Mouse (Mus musculus) midbrain, embryonic 12.5 days (tissue): Measurements from ENCODE around the gene Gpm6b. TPM values are rescaled to one million over a fixed set of nuclear protein-coding genes. Genes with fewer than 3 reads are reported as not detected.

Experiments used
- polyA plus RNA-seq: library from polyadenylated mRNA; unstranded; fragments of >200 nt; fragmentation: Nextera tagmentation; extraction: Ambion mirVana; gene quantifications from 2 replicates; pipeline ENCODE4 v1.2.1, GENCODE M21; 2016

Gene Gpm6b
- polyA plus RNA-seq, 1 experiment from 2014 or later = 196 TPM

Other genes starting within 250 kb of the Gpm6b start
- gene Gemin8, start 68.5 kb upstream of the Gpm6b start, polyA plus RNA-seq = 11.5 and 13.2 TPM in 2 replicates
- 56.5 and 56.8 TPM in 2 replicates for gene Trappc2, start 201.7 kb downstream of the Gpm6b start, polyA plus RNA-seq
- 8.4 and 9.2 TPM in 2 replicates for gene Ofd1, start 201.8 kb downstream of the Gpm6b start, polyA plus RNA-seq
- 44.7 and 48.7 TPM in 2 replicates for gene Rab9, start 241.0 kb downstream of the Gpm6b start, polyA plus RNA-seq